Mouse (Mus musculus) layer of hippocampus, adult 11-12 months (tissue): ENCODE results near the gene Acad11.

Experiments
- DNase-seq: peaks from one replicate; pipeline ENCODE4 v3.0.0; 2022; ENCODE audit warnings: low spot score

The Acad11 gene

DNA sequence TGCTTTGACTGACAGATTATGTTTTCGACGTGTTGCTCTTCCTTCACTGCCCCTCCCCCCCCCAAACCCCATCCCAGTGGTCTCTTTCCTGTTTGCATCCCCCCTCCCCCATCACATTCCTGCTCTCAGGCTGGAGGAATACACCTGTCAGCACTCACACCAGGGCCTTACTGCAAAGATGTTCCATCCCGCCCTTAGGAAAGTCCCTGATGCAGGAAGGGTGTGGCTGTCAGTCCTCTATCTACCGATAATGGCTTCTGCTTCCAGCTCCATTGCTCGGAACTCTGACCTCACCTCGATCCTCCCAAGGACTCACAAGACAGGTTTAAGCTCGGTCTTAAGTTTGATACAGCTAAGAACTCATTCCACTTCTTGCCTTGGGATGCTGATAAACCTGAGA lies 83.5 kb downstream of the Acad11 start:
- no peak for DNase-seq

DNA sequence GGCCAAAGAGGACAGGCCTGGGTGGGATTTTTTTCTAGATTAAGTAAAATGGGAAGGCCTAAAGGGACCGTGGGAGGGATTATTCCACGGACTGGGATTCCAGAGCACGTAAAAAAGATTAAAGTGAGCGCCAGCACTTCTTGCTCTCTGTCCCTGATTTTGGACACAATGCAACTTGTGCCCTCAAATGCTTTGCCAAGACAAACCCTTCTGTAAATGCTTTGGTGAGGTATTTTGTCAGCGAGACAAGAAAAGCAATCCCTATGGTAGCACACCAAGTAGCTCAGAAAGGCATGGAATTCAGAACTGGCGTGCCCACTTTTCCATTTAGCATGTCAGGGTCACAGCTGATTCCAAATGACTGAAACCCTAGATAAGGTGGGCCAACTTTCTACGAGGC lies 85.8 kb downstream of the Acad11 start:
- DNase-seq = no peak

DNA sequence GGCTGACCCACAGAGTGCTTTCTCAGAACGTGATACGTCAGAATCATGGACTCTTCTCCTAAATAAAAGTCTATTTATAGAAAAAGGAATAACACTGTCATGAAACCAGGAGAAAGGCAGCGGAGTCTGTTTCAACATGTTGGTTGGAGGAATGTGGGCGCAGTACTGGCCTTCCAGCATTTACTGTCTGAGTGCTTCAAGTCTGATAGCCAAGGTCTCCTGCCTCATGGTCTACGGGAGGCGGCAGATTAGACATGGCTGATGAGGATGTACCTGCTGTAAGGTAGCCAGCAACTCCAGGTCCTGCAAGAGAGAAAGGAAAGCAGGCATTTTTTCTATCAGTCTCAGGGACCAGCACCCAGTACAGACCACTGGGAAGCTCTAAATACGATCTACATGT lies 88.9 kb downstream of the Acad11 start:
- no peak for DNase-seq

DNA sequence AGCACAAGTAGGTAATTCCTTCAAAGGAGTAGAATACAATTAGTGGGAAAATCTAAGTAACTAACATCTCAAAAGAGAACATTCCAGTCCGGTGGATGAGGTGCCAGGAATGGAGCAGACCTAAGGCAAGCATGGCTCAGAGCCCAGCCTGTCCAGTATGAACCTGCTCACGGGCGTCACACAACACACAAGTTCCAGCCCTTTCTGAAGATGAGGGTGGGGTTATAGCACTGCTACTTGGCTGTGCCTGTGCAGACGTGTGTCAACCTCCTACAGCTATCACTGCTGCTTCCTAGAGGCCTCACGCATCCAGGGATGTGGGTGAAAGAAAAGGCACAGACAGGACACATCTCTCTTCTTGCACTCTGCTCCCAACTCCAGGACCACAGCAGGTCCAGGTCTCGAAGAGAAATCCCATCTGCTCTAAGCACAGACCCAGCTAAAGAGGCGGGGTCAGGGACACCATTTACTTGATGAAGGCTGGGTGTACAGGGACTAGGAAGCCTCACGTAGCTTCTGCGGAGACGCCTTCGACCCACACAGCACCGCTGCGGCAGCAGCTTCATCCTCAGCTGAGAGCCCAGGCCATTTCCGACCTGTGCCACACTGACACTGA lies 92.0 kb downstream of the Acad11 start:
- no peak for DNase-seq

DNA sequence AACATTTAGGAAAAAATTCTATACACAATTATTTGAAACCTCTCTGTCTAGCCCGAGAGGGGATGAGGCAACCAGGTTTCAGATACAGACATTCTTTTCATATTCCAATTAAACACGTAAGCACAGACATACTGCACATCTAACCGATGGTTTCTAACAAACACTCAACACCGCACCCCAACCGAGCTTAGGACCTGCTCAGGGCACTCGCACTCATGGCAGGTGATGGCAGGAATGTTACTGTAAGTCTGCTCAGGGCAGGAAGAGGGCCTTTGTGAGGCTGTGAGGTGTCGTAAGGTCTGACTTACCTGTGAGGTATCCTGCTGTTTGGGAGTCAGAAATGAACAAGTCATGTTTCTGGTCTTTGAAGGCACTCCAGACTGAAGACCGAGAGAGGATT lies 93.3 kb downstream of the Acad11 start:
- no peak for DNase-seq

DNA sequence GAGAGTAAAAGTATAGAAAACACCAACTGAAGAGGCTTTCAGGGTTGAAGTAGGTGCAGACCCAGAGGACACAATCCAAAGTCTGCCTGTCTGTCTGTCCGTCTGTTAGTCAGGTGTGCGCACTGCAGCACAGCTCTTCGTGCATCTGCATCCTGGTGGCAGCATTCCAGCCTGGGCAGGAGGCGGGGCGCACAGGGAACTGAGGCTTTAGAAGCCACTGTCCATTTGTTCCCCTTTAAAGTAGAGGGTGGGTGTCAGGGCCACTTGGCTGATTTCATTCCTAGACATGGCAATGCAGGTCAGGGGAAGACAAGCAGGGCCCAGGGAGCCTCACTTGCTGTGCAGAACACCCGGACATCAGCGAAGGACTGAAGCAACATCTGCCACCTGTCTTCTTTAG lies 94.1 kb downstream of the Acad11 start:
- no peak for DNase-seq

DNA sequence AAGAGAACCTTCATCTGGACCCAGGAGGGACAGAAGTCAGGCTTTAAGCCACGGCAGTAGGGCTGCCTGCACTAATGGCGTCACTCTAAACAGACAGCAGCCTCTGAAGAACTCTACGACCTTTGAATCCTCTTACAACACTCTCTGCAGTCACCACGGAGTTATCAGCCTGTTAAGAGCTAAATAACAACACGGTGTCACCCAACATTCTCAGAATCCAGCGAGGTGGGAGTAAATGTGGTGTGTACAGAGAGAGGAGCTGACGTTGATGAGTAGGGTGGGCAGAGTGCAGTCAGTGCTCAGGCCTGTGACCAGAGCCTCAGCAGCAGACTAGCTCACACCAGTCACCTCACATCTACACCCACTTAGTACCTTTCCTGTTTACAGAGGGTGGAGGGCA lies 97.9 kb downstream of the Acad11 start:
- DNase-seq = no peak

DNA sequence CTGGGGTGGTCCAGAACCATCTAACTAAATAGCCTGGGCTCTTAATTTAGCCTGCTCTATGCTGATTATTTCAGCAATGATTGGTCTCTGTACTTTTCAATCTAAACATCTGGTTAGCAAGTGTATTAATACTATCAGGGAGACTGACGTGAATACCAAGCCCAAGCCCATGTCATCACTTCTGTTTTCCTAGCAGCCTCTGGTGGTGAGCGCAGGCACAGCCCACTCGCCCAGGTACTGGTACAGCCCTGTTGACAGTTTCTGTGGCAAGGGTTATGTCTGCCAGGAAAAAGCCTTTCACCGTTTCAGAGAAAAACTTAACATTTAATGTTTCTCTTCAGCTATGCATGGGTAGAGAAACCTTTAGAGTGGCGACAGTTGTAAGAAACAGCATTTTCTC lies 101.0 kb downstream of the Acad11 start:
- DNase-seq = no peak

DNA sequence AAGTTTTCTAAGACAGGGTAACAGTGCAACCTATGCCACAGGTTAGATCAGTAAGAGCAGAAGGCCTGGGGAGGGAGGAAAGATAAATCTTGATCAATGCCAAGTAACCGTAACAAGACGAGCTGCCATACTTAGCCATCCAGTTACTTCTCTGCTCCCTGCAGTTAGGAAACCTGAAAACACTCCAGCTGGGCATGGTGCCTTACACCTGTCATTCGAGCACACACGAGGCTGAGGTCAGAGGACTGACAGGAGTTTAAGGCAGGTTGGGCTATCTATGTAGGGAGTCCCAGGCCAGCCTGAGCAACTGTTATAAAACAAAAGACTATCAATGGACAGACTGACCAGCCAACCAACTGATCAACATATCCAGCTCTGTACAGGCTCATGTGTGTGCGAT lies 102.7 kb downstream of the Acad11 start:
- no peak for DNase-seq

DNA sequence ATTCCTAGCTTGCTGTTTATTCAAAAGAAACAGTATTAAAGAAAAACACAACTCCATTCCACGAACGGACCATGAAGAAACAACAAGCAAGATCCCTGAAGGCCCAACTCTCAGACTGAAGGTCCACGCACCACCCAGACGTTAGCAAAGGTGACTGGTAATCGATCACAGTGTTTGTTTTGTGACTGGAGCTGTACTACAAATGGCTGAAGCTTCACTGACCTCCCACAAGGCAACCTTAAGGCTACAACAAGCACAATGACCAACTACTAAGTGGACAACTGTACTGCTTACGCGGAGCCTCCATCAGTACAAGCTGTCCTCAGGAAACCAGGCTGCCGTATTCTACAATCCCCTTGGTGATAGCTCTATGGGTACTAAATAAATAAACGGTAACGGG lies 106.8 kb downstream of the Acad11 start:
- DNase-seq = no peak

DNA sequence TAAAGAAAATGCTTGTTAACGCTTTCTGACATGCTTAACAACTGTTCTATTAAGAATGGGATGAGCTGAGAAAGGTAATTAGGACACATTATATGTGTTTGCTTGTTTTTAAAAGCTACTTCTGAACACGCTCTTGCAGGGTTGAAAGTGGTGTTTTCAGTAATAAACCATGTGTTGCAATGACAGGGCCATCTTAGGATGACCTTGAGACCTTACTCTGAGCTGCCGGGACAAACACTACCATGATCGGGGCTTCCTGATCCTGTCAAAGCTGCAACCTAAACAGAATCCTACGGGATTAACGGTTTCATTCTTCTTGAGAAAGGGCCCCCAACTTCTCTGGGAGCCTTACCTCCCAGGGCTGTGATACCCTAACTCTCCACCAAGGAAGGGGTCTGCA lies 108.5 kb downstream of the Acad11 start:
- no peak for DNase-seq

DNA sequence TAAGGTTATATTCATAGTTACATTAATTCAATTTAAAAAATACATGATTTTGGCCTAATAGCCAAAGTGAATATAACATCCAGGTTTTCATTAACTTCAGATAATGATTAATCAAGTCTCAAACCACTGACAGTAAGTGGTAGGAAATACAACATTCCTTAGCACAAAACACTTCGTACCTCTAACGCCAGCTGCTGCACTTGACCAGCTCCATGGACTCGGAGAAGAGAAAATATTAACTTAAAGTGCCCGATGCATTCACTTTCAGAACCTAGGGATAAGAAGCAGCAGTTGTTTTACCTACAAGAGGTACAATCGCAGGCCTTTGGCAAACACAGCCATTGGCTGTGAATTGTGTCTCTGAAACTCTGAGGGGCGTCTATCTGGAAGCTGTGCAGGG lies 109.2 kb downstream of the Acad11 start:
- DNase-seq = no peak
